Mouse (Mus musculus): ENCODE data around the gene Ift52.

Ift52 gene

DNA sequence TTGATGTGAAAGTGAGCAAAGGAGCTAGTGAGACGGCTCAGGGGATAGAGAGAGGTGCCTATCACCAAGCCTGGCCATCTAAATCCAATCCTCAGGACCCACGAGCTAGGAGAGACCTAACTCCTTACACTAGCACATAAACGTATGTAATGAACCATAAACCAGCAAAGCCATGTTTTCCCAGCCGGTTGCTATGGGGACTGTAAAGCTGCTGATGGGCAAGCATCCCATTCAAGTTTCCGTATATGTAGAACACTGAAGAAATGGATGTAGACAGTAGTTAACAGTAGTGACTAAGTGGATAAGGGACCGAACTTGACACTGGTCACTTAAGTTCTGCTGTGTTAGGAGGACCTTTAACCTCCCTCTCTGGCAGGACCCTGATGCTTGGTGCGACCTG, 56.9 kb downstream of the Ift52 start:
- no peak for DNase-seq (ENCODE audit: extremely low spot score)

DNA sequence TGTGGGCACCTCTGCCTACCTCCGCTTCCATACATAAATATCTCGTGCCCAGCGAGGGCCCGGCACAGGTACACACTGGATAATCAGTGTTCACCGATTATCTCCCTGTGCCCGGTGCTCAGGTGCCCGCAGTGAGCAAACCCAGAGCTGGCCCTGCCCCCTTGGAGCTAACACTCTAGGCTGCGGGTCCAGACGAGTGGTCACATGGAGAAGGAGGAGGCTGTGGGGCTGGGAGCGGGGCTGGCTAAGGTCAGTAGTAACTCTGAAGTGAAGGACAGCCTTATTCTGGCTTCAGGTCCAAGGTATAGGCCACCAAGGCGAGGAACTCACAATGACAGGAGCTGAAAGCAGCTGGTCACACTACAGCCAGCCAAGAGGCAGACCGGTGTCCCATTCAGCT, 57.7 kb downstream of the Ift52 start:
- no peak for DNase-seq (ENCODE audit: extremely low spot score)

GRCm38 (mm10) chr2:163075234-163075633, 58.1 kb downstream of the Ift52 start:
- DNase-seq (ENCODE audit: extremely low spot score), result no peak

GRCm38 (mm10) chr2:163079041-163079440, 61.9 kb downstream of the Ift52 start:
- no peak for DNase-seq (ENCODE audit: extremely low spot score)

GRCm38 (mm10) chr2:163082591-163082990, 65.4 kb downstream of the Ift52 start:
- no peak for DNase-seq (ENCODE audit: extremely low spot score)

DNA sequence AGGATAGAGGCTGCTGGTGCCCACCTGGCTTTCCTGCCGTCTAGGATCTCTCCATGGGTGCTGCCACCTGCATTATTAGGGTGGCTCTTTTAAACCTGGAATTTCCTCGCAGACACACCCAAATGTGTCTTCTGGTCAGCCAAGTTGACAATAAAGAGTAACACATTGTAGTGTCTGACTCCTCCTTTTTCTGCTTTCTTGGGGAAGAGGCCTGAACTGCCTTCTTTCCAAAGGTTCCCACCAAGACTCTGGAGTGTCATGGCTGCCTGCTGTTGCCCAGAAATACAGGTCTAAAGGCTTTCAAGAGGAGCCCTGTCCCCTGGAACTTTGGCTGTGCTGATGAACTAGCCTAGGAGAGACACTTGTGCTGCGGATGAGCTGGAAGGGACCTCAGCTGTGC, 67.4 kb downstream of the Ift52 start:
- no peak for DNase-seq (ENCODE audit: extremely low spot score)

DNA sequence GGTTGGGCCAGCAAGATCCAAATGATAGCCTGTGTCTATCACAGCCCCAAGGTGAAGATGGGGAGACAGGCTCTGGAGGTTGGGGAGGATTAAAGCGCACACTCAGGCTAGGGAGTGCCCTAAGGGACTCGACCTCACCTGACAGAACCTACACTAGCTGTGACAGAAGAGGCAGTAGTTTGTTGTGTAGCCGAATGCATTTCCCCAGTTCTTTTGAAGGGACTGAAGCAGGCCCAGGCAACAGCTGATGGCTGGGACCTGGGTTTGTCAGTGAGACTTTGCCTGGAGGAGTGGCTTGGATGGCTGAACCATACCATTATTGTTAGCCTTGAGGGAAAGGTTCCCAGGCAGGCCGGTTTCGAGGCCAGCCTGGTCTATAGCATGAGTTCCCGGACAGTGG, 67.9 kb downstream of the Ift52 start:
- DNase-seq (ENCODE audit: extremely low spot score), result no peak

- DNase-seq (ENCODE audit: extremely low spot score), result no peak
Observed at GRCm38 (mm10) chr2:163086561-163086960, 69.4 kb downstream of the Ift52 start.

DNA sequence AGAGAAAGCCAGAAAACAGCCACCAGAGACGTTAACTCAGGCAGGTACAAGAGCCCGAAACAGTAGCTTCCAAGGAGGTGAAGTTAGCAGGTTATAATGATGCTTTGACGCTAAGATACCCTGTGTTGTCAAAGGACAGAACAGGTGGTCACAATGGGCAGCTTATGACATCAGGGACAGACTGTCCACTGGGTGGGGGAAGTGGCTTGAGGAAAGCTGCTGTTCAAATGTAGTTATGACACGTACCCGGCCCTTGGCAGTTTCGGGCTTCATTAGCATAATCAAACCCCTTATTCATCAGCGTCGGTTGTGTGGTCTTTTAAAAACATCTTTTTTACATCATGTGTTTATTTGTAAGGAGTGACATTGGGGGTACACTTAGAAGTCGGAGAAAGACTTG, 70.6 kb downstream of the Ift52 start, which contains the start of gene Gtsf1l:
Gene Gtsf1l, minus strand, starts transcription at position 128 of the 400 bp plus-strand sequence.
- no peak for DNase-seq (ENCODE audit: extremely low spot score)

- DNase-seq (ENCODE audit: extremely low spot score), result no peak
Observed at GRCm38 (mm10) chr2:163089475-163090123, 72.4 kb downstream of the Ift52 start.

GRCm38 (mm10) chr2:163094909-163095308, 77.8 kb downstream of the Ift52 start:
- DNase-seq (ENCODE audit: extremely low spot score), result no peak

Measured in embryo, embryonic 9.5 days (tissue).